Mouse (Mus musculus) embryonic fibroblast, embryonic 13.5 days (primary cell): ENCODE results near the gene Tfpt.

Experiments used
- CTCF ChIP-seq: IDR thresholded peaks from 2 replicates; pipeline ENCODE4 v1.5.1; 2011; ENCODE audit warnings: mild to moderate bottlenecking, control low read depth, low read length, moderate library complexity, borderline replicate concordance; ENCODE audit not compliant: insufficient read depth
- POLR2A ChIP-seq: IDR thresholded peaks from 2 replicates; pipeline ENCODE4 v1.6.1; 2011; ENCODE audit warnings: low read depth, mild to moderate bottlenecking, control low read depth, low read length, moderate library complexity

GRCm38 (mm10) chr7:3645488-3646025, 15.8 kb upstream of the Tfpt start:
- no peak for TF ChIP-seq CTCF
- TF ChIP-seq POLR2A: no peak; the same call in 1 of the 2 replicates
